Mouse (Mus musculus): ENCODE data around the gene Lsm12. TPM values are rescaled to one million over a fixed set of nuclear protein-coding genes. Genes with fewer than 3 reads are reported as not detected.

Gene Lsm12
- total and polyA plus RNA-seq, 3 experiments: 66.9 to 185 (median 78.9) TPM

- H3K9me3 ChIP-seq (replicated peaks; ENCODE audit: low read length): peaks cover 1% of the 10 kb centered on the region
- in situ Hi-C loops (cut with MboI; ENCODE audit: low pct_ligation_motif_present, low pct_unique_long_range_greater_than_20kb, low sequenced_read_pairs): loop anchor here (5.0 kb wide), 2 partner anchors 34 to 51 kb away; no protein-coding TSS in a partner anchor
Measured at GRCm38 (mm10) chr11:102226067-102226978, 41.2 kb upstream of the Lsm12 start.

GRCm38 (mm10) chr11:102225221-102225620 is 40.1 kb upstream of the Lsm12 start:
- no peak overlapping the region for H3K4me3 ChIP-seq (replicated peaks in 1 of 3; ENCODE audit: low read depth in 2 of 3, low read length in 2 of 3, poor library complexity in 1 of 3)
- peaks cover 0 to 8% of the 10 kb centered on the region in 2 experiments for H3K36me3 ChIP-seq (replicated peaks in 1 of 2; ENCODE audit: control insufficient read depth in 1 of 2, insufficient read depth in 1 of 2, low read length in 1 of 2)
- H3K27ac ChIP-seq (ENCODE audit: insufficient read depth, low read depth): no peak overlapping the region
- H3K27me3 ChIP-seq (replicated peaks): peaks cover 24% of the 10 kb centered on the region
- no peak overlapping the region for H3K9ac ChIP-seq (ENCODE audit: insufficient read depth, low read depth)
- in situ Hi-C loops (cut with MboI; ENCODE audit: low pct_ligation_motif_present, low pct_unique_long_range_greater_than_20kb, low sequenced_read_pairs): loop anchor here (5.0 kb wide), 2 partner anchors 33 to 52 kb away; no protein-coding TSS in a partner anchor
- TF ChIP-seq USF1 (IDR thresholded peaks at IDR 0.05; ENCODE audit: low read depth, low read length) (no peak), IRF4 (IDR thresholded peaks at IDR 0.05; ENCODE audit: low read depth, low read length) (no peak), GABPA (IDR thresholded peaks at IDR 0.05; ENCODE audit: insufficient replicate concordance, low read depth, low read length) (no peak), MXI1 (IDR thresholded peaks at IDR 0.05; ENCODE audit: low read depth, low read length) (no peak), ETS1 (conservative IDR thresholded peaks at IDR 0.05; ENCODE audit: low read depth, low read length) (no peak), PAX5 (IDR thresholded peaks at IDR 0.05; ENCODE audit: low read length) (no peak), MAFK (IDR thresholded peaks at IDR 0.05; ENCODE audit: insufficient replicate concordance, low read length) (no peak), MAX (IDR thresholded peaks at IDR 0.05; ENCODE audit: low read length) (no peak), UBTF (IDR thresholded peaks at IDR 0.05; ENCODE audit: low read depth, low read length) (no peak), USF2 (conservative IDR thresholded peaks at IDR 0.05; ENCODE audit: low read depth, low read length) (no peak), CHD2 (IDR thresholded peaks at IDR 0.05; ENCODE audit: low read length) (no peak), ZKSCAN1 (IDR thresholded peaks at IDR 0.05; ENCODE audit: borderline replicate concordance, low read depth, low read length) (no peak)
- no peaks in the 10 kb centered on the region for H3K9me3 ChIP-seq (replicated peaks; ENCODE audit: low read length)
- no peak for DNase-seq (ENCODE audit: extremely low read depth)
- dilution Hi-C loops (cut with MboI; ENCODE audit: extremely low pct_ligation_motif_present, extremely low pct_unique_long_range_greater_than_20kb, low sequenced_read_pairs): no loop called here
- no peaks in the 10 kb centered on the region for H3K79me2 ChIP-seq (replicated peaks; ENCODE audit: control insufficient read depth, extremely low read depth, insufficient read depth, poor library complexity, severe bottlenecking)
- H3K4me1 ChIP-seq (ENCODE audit: control insufficient read depth in 1 of 2, insufficient read depth in 2 of 2): peaks cover 7 to 39% of the 10 kb centered on the region in 2 experiments
- H3K4me2 ChIP-seq (ENCODE audit: insufficient read depth, low read depth, poor library complexity, severe bottlenecking): no peak overlapping the region

More at GRCm38 (mm10) chr11:102226067-102226978, 41.2 kb upstream of the Lsm12 start:
- H3K36me3 ChIP-seq (replicated peaks in 1 of 2; ENCODE audit: control insufficient read depth in 1 of 2, insufficient read depth in 1 of 2, low read length in 1 of 2): peaks cover 0 to 8% of the 10 kb centered on the region in 2 experiments
- peaks cover 24% of the 10 kb centered on the region for H3K27me3 ChIP-seq (replicated peaks)
- no peak overlapping the region for H3K9ac ChIP-seq (ENCODE audit: insufficient read depth, low read depth)
- H3K27ac ChIP-seq (ENCODE audit: insufficient read depth, low read depth): no peak overlapping the region
- DNase-seq (ENCODE audit: extremely low read depth): no peak
- dilution Hi-C loops (cut with MboI; ENCODE audit: extremely low pct_ligation_motif_present, extremely low pct_unique_long_range_greater_than_20kb, low sequenced_read_pairs): no loop called here
- no peak overlapping the region for H3K4me3 ChIP-seq (replicated peaks in 1 of 3; ENCODE audit: low read depth in 2 of 3, low read length in 2 of 3, poor library complexity in 1 of 3)
- no peak for TF ChIP-seq TBP (conservative IDR thresholded peaks at IDR 0.05; ENCODE audit: low read depth, low read length)
- TF ChIP-seq PAX5 (IDR thresholded peaks at IDR 0.05; ENCODE audit: low read length): no peak
- no peak for TF ChIP-seq ZC3H11A (IDR thresholded peaks at IDR 0.05; ENCODE audit: low read depth, low read length)
- no peak for TF ChIP-seq E2F4 (IDR thresholded peaks at IDR 0.05; ENCODE audit: insufficient replicate concordance, low read depth, low read length)
- TF ChIP-seq BHLHE40 (IDR thresholded peaks at IDR 0.05; ENCODE audit: low read depth, low read length): no peak
- no peak for TF ChIP-seq MAZ (IDR thresholded peaks at IDR 0.05; ENCODE audit: low read depth, low read length)
- TF ChIP-seq CTCF (conservative IDR thresholded peaks at IDR 0.05 in 1 of 2, IDR thresholded peaks at IDR 0.05 in 1 of 2; ENCODE audit: low read depth in 2 of 2, low read length in 2 of 2): no peak
- H3K4me1 ChIP-seq (ENCODE audit: control insufficient read depth in 1 of 2, insufficient read depth in 2 of 2): peaks cover 2 to 32% of the 10 kb centered on the region in 2 experiments; a peak in 3 of 4 replicates
- H3K4me2 ChIP-seq (ENCODE audit: insufficient read depth, low read depth, poor library complexity, severe bottlenecking): no peak overlapping the region
- no peaks in the 10 kb centered on the region for H3K79me2 ChIP-seq (replicated peaks; ENCODE audit: control insufficient read depth, extremely low read depth, insufficient read depth, poor library complexity, severe bottlenecking)
